Mouse (Mus musculus): ENCODE data around the gene Capn8. TPM values are rescaled to one million over a fixed set of nuclear protein-coding genes. Genes with fewer than 3 reads are reported as not detected.

The Capn8 gene
- 0.12 TPM in 1 of 2 replicates, not detected in the other for polyA plus RNA-seq (2012; rRNA removed)

GRCm38 (mm10) chr1:182564408-182565120 lies at the start of gene Capn8:
Gene Capn8 (plus strand): TSS chr1:182565007.

GRCm38 (mm10) chr1:182516758-182517676 lies 47.8 kb upstream of the Capn8 start, which contains the start of gene Capn2:
Gene Capn2 (minus strand): TSS chr1:182517608.

Other genes starting within 250 kb of the Capn8 start
- 23.6 and 26.5 TPM in 2 replicates for gene Fbxo28, start 223.4 kb upstream of the Capn8 start, polyA plus RNA-seq (2012; rRNA removed)
- 23.8 and 30.2 TPM in 2 replicates for gene Trp53bp2, start 155.8 kb upstream of the Capn8 start, polyA plus RNA-seq (2012; rRNA removed)
- gene Capn2, start 47.4 kb upstream of the Capn8 start, polyA plus RNA-seq (2012; rRNA removed), result 33.1 and 39.5 TPM in 2 replicates
- not detected in 2 replicates for gene Ccdc185, start 184.2 kb downstream of the Capn8 start, polyA plus RNA-seq (2012; rRNA removed)
- gene Susd4, start 198.9 kb downstream of the Capn8 start, polyA plus RNA-seq (2012; rRNA removed), result 17.3 and 18.9 TPM in 2 replicates